Mouse (Mus musculus) myocyte (in vitro differentiated cells): ENCODE results near the gene Adgrg7. TPM values are rescaled to one million over a fixed set of nuclear protein-coding genes. Genes with fewer than 3 reads are reported as not detected.

Experiments
- H3K27me3 ChIP-seq: one replicate; pipeline ENCODE4 v1.6.1; 2011; ENCODE audit not compliant: control insufficient read depth, insufficient read depth, insufficient read length
- H3K36me3 ChIP-seq: one replicate; pipeline ENCODE4 v1.6.1; 2011; ENCODE audit not compliant: control insufficient read depth, insufficient read depth
- H3K4me2 ChIP-seq: one replicate; pipeline ENCODE4 v1.6.1; 2011; ENCODE audit warnings: low read depth, control low read depth
- H3K4me3 ChIP-seq: one replicate; pipeline ENCODE4 v1.5.1; 2011; ENCODE audit warnings: mild to moderate bottlenecking, control low read depth, moderate library complexity
- H3K79me2 ChIP-seq: one replicate; pipeline ENCODE4 v1.6.1; 2011; ENCODE audit not compliant: control insufficient read depth, insufficient read depth
- H3ac ChIP-seq: one replicate; pipeline ENCODE4 v1.6.1; 2011; ENCODE audit not compliant: control insufficient read depth, insufficient read length
- CEBPB ChIP-seq: IDR thresholded peaks from 2 replicates; pipeline ENCODE4 v1.6.1; 2011; ENCODE audit warnings: mild to moderate bottlenecking, moderate library complexity; ENCODE audit not compliant: poor library complexity, insufficient read depth, severe bottlenecking
- E2F4 ChIP-seq: IDR thresholded peaks from one replicate; pipeline ENCODE4 v1.6.1; 2011; ENCODE audit warnings: mild to moderate bottlenecking, control low read depth, moderate library complexity; ENCODE audit not compliant: insufficient read depth
- MAX ChIP-seq: IDR thresholded peaks from one replicate; pipeline ENCODE4 v1.6.1; 2011; ENCODE audit warnings: low read depth, mild to moderate bottlenecking, control low read depth
- MYOD1 ChIP-seq, 3 experiments: IDR thresholded peaks; one replicate each; pipeline ENCODE4 v1.6.1; 2011; ENCODE audit warnings: control low read depth in 2 of 3, low read depth in 2 of 3, mild to moderate bottlenecking in 2 of 3, moderate library complexity in 1 of 3; ENCODE audit not compliant: insufficient read length in 2 of 3, control insufficient read depth in 1 of 3
- MYOG ChIP-seq, 3 experiments: IDR thresholded peaks; one replicate each; pipeline ENCODE4 v1.6.1; 2011; ENCODE audit warnings: control low read depth in 2 of 3, low read depth in 2 of 3, mild to moderate bottlenecking in 2 of 3; ENCODE audit not compliant: insufficient read length in 2 of 3, control insufficient read depth in 1 of 3, insufficient read depth in 1 of 3
- POLR2A ChIP-seq: IDR thresholded peaks from one replicate; pipeline ENCODE4 v1.6.1; 2011; ENCODE audit warnings: low read depth, mild to moderate bottlenecking, control low read depth, moderate library complexity; ENCODE audit not compliant: insufficient read length
- POLR2AphosphoS2 ChIP-seq: IDR thresholded peaks from one replicate; pipeline ENCODE4 v1.6.1; 2011; ENCODE audit warnings: low read depth, control low read depth; ENCODE audit not compliant: insufficient read length
- REST ChIP-seq: IDR thresholded peaks from one replicate; pipeline ENCODE4 v1.6.1; 2011; ENCODE audit warnings: mild to moderate bottlenecking, control low read depth, moderate library complexity; ENCODE audit not compliant: insufficient read depth, insufficient read length
- SRF ChIP-seq: IDR thresholded peaks from one replicate; pipeline ENCODE4 v1.6.1; 2011; ENCODE audit warnings: low read depth; ENCODE audit not compliant: control insufficient read depth, insufficient read length
- TCF12 ChIP-seq: IDR thresholded peaks from one replicate; pipeline ENCODE4 v1.6.1; 2011; ENCODE audit warnings: mild to moderate bottlenecking, control low read depth; ENCODE audit not compliant: poor library complexity, insufficient read depth, severe bottlenecking
- TCF3 ChIP-seq: IDR thresholded peaks from one replicate; pipeline ENCODE4 v1.6.1; 2011; ENCODE audit warnings: low read depth, control low read depth; ENCODE audit not compliant: insufficient read length
- USF1 ChIP-seq: IDR thresholded peaks from one replicate; pipeline ENCODE4 v1.6.1; 2011; ENCODE audit warnings: low read depth, mild to moderate bottlenecking, control low read depth, moderate library complexity
- polyA plus RNA-seq: library from polyadenylated mRNA; unstranded; fragments of >200 nt; fragmentation: generic; extraction: Trizol; gene quantifications from one replicate; pipeline ENCODE4 v1.2.1, GENCODE M21; 2012; ENCODE audit warnings: missing spikeins

Adgrg7 gene
- polyA plus RNA-seq, 1 experiment, result not detected

GRCm38 (mm10) chr16:56696448-56696847, 99.2 kb downstream of the Adgrg7 start:
- Histone ChIP-seq H3K27me3 (no peaks in the 10 kb centered on the region), H3K36me3 (peaks cover 66% of the 10 kb centered on the region), H3K4me2 (no peak overlapping the region), H3K79me2 (peaks cover 6% of the 10 kb centered on the region), H3K4me3 (no peak overlapping the region), H3ac (no peak overlapping the region)
- TF ChIP-seq POLR2A (no peak), MYOG (IDR thresholded peaks at IDR 0.05; ENCODE audit: control insufficient read depth in 1 of 3, insufficient read depth in 1 of 3, insufficient read length in 2 of 3, low read depth in 2 of 3) (no peak), MYOD1 (IDR thresholded peaks at IDR 0.05; ENCODE audit: control insufficient read depth in 1 of 3, insufficient read length in 2 of 3, low read depth in 2 of 3) (no peak), SRF (no peak), TCF3 (no peak), E2F4 (no peak), USF1 (no peak), TCF12 (no peak), REST (no peak), MAX (no peak), POLR2AphosphoS2 (no peak), CEBPB (no peak)

GRCm38 (mm10) chr16:56690715-56691114, 104.9 kb downstream of the Adgrg7 start:
- Histone ChIP-seq H3K36me3 (peaks cover 70% of the 10 kb centered on the region), H3K4me2 (no peak overlapping the region), H3ac (no peak overlapping the region), H3K4me3 (no peak overlapping the region), H3K79me2 (no peaks in the 10 kb centered on the region), H3K27me3 (no peaks in the 10 kb centered on the region)
- TF ChIP-seq POLR2AphosphoS2 (no peak), REST (no peak), TCF12 (no peak), POLR2A (no peak), MAX (no peak), CEBPB (no peak), E2F4 (no peak), TCF3 (no peak), SRF (no peak), USF1 (no peak), MYOG (IDR thresholded peaks at IDR 0.05; ENCODE audit: control insufficient read depth in 1 of 3, insufficient read depth in 1 of 3, insufficient read length in 2 of 3, low read depth in 2 of 3) (no peak), MYOD1 (IDR thresholded peaks at IDR 0.05; ENCODE audit: control insufficient read depth in 1 of 3, insufficient read length in 2 of 3, low read depth in 2 of 3) (no peak)

- Histone ChIP-seq H3K4me2 (no peak overlapping the region), H3ac (no peak overlapping the region), H3K79me2 (no peaks in the 10 kb centered on the region), H3K27me3 (no peaks in the 10 kb centered on the region), H3K4me3 (no peak overlapping the region), H3K36me3 (peaks cover 56% of the 10 kb centered on the region)
- TF ChIP-seq SRF (no peak), CEBPB (no peak), USF1 (no peak), REST (no peak), MAX (no peak)
Measured at GRCm38 (mm10) chr16:56686747-56687146, 108.9 kb downstream of the Adgrg7 start.

DNA sequence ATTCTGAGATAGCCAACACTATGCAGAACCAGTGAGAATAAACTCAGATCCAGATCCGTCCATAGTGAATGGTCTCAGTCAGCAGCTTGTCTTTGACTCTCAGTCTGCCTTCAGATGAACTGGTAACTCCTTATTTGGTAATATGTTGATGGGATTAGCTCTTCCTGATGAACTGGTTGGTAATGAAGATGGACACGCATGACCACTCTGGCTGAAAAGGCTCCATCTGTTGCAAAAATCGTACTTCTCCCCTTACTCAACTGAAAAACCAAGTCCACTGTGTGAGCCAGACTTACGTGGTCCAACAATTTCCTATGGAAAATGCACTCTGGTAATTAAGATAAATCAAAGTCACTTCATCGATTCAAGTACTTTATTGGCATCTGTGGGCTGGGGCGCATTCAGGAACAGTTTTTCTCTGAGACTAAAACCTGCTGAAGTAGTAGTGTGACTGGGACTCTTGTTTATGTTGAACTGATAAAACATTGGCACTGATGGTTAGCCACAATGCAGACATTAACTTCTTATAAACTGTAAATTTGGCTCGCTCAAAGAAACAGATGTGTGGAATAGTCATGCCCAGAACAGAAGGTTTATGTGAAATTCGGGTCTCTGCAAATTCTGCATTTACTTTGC, 114.5 kb downstream of the Adgrg7 start:
- H3K4me2 ChIP-seq, result no peak overlapping the region
- H3ac ChIP-seq, result no peak overlapping the region
- H3K4me3 ChIP-seq, result no peak overlapping the region
- no peaks in the 10 kb centered on the region for H3K27me3 ChIP-seq
- no peak for TF ChIP-seq MAX
- no peak for TF ChIP-seq REST
- no peak for TF ChIP-seq MYOD1 (IDR thresholded peaks at IDR 0.05; ENCODE audit: control insufficient read depth in 1 of 3, insufficient read length in 2 of 3, low read depth in 2 of 3)
- no peak for TF ChIP-seq TCF3
- TF ChIP-seq USF1, result no peak
- no peak for TF ChIP-seq POLR2A
- no peak for TF ChIP-seq SRF
- TF ChIP-seq POLR2AphosphoS2, result no peak
- no peak for TF ChIP-seq E2F4
- TF ChIP-seq MYOG (IDR thresholded peaks at IDR 0.05; ENCODE audit: control insufficient read depth in 1 of 3, insufficient read depth in 1 of 3, insufficient read length in 2 of 3, low read depth in 2 of 3), result no peak
- no peak for TF ChIP-seq CEBPB
- TF ChIP-seq TCF12, result no peak
- no peaks in the 10 kb centered on the region for H3K79me2 ChIP-seq
- peaks cover 18% of the 10 kb centered on the region for H3K36me3 ChIP-seq

GRCm38 (mm10) chr16:56677146-56677545, 118.5 kb downstream of the Adgrg7 start:
- H3K4me2 ChIP-seq, result no peak overlapping the region
- H3K79me2 ChIP-seq, result no peaks in the 10 kb centered on the region
- H3K36me3 ChIP-seq, result peaks cover 3% of the 10 kb centered on the region
- H3K4me3 ChIP-seq, result no peak overlapping the region
- H3ac ChIP-seq, result no peak overlapping the region
- TF ChIP-seq USF1 (no peak), POLR2AphosphoS2 (no peak), CEBPB (no peak)
- H3K27me3 ChIP-seq, result no peaks in the 10 kb centered on the region

Other genes with a start within 250 kb of the Adgrg7 start
- gene Tfg, start 78.4 kb downstream of the Adgrg7 start, polyA plus RNA-seq, result 48.2 TPM
- gene Tmem45a, start 90.3 kb upstream of the Adgrg7 start, polyA plus RNA-seq, result 6.0 TPM
- gene Lnp1, start 132.2 kb upstream of the Adgrg7 start, polyA plus RNA-seq, result not detected